ENCODE assay signal across 18 mouse cellular contexts in genomic region chr10:84103985-84104384, GRCm38 (mm10).
DNase-seq lines count a peak whose midpoint lies in the region; ATAC-seq and TF ChIP-seq lines count a peak whose summit lies in the region.
"Had no signal": no experiment of that assay in that cellular context is flagged by ENCODE, and none has a peak within 500 bp of the region (broad histone marks: within the 10 kb centered on the region; RNA-seq: fewer than 3 reads in every experiment).

No protein-coding gene starts in this region.

- no peak overlapping the region for H3K4me2 ChIP-seq in lung, embryonic 14.5 days
- H3K4me2 ChIP-seq in limb, embryonic 12.5 days = no peak overlapping the region
- H3K4me2 ChIP-seq: intestine, embryonic 15.5 days; liver, embryonic 13.5 days had no signal

- no peak overlapping the region for H3K9ac ChIP-seq in lung, embryonic 14.5 days
- no peak overlapping the region for H3K9ac ChIP-seq in limb, embryonic 12.5 days (replicated peaks)
- H3K9ac ChIP-seq: intestine, embryonic 15.5 days; liver, embryonic 13.5 days had no signal

- no peaks in the 10 kb centered on the region for H3K36me3 ChIP-seq in lung, embryonic 14.5 days (ENCODE audit: insufficient read depth)
- H3K36me3 ChIP-seq in limb, embryonic 12.5 days = no peaks in the 10 kb centered on the region
- H3K36me3 ChIP-seq: intestine, embryonic 15.5 days; liver, embryonic 13.5 days had no signal

- H3K4me1 ChIP-seq in lung, embryonic 14.5 days (ENCODE audit: insufficient read depth) = no peaks in the 10 kb centered on the region
- H3K4me1 ChIP-seq in limb, embryonic 12.5 days (replicated peaks) = peaks cover 29% of the 10 kb centered on the region
- H3K4me1 ChIP-seq: intestine, embryonic 15.5 days; liver, embryonic 13.5 days; megakaryocyte, embryonic 14.5 days had no signal

- H3K27ac ChIP-seq in lung, embryonic 14.5 days (ENCODE audit: low read depth) = no peak overlapping the region
- H3K27ac ChIP-seq in limb, embryonic 12.5 days = peak overlapping the region; percentile 66
- H3K27ac ChIP-seq: intestine, embryonic 15.5 days; layer of hippocampus, adult 2 months; left cerebral cortex, adult 2 months; liver, embryonic 13.5 days had no signal

- ATAC-seq in lung, embryonic 14.5 days (ENCODE audit: insufficient read depth) = no peak
- peak; percentile 46; the same call in 1 of the 2 replicates for ATAC-seq in limb, embryonic 12.5 days (ENCODE audit: insufficient number of reproducible peaks, insufficient read depth, low FRiP score, low TSS enrichment, low read depth)
- ATAC-seq in activated CD4-positive, CD25-positive, alpha-beta regulatory T cell, adult 4 months = no peak
- ATAC-seq: forebrain, embryonic 16.5 days; intestine, embryonic 15.5 days; lung, postnatal 0 days had no signal

- TF ChIP-seq CTCF in lung, embryonic 14.5 days (IDR thresholded peaks at IDR 0.05; ENCODE audit: low read depth) = no peak

- 63% methylated on average over 7 of the region's 7 CpGs for WGBS in lung, embryonic 14.5 days
- WGBS in limb, embryonic 12.5 days = 63% methylated on average over 7 of the region's 7 CpGs

- H3K4me3 ChIP-seq in lung, embryonic 14.5 days (ENCODE audit: low read depth, low read length) = no peak overlapping the region
- H3K4me3 ChIP-seq in limb, embryonic 12.5 days (replicated peaks) = no peak overlapping the region
- H3K4me3 ChIP-seq: intestine, embryonic 15.5 days; layer of hippocampus, adult 2 months; left cerebral cortex, adult 2 months; liver, embryonic 13.5 days; megakaryocyte, embryonic 14.5 days had no signal

- no peaks in the 10 kb centered on the region for H3K9me3 ChIP-seq in lung, embryonic 14.5 days (ENCODE audit: low read depth, low read length)
- H3K9me3 ChIP-seq in limb, embryonic 12.5 days = no peaks in the 10 kb centered on the region
- H3K9me3 ChIP-seq: intestine, embryonic 15.5 days; liver, embryonic 13.5 days had no signal

- H3K27me3 ChIP-seq in lung, embryonic 14.5 days (ENCODE audit: insufficient read depth, low read length) = no peaks in the 10 kb centered on the region
- no peaks in the 10 kb centered on the region for H3K27me3 ChIP-seq in limb, embryonic 12.5 days
- H3K27me3 ChIP-seq: CH12.LX; intestine, embryonic 15.5 days; liver, embryonic 13.5 days had no signal

- peak; percentile 20 for DNase-seq in adrenal gland, postnatal 14 days
- no peak for DNase-seq in adrenal gland, adult 8-10 months
- peak; percentile 15 for DNase-seq in lung, embryonic 14.5 days
- DNase-seq in lung, postnatal 36 days = no peak
- DNase-seq in gastrocnemius, postnatal 25 days = peak; percentile 67
- no peak for DNase-seq in retina, embryonic 14.5 days (ENCODE audit: low spot score)
- DNase-seq: cerebellum, adult 8-10 months; liver, embryonic 13.5 days; thymus, postnatal 4 days had no signal

Comparison
In these comparisons a context has a peak if more than half of its experiments do, and no peak if none do; other contexts are left out.
1. DNase-seq: peak in adrenal gland, postnatal 14 days (single experiment), lung, embryonic 14.5 days (single experiment) and gastrocnemius, postnatal 25 days (single experiment); none in adrenal gland, adult 8-10 months (single experiment), lung, postnatal 36 days (single experiment) and retina, embryonic 14.5 days (single experiment).